Mouse (Mus musculus) CH12.LX (cell line): ENCODE results near the gene Tssk2. TPM values are rescaled to one million over a fixed set of nuclear protein-coding genes. Genes with fewer than 3 reads are reported as not detected.

Source experiments
- DNase-seq: peaks from one replicate; pipeline ENCODE4 v3.0.0-alpha.2; 2013; ENCODE audit errors: extremely low read depth
- H3K27ac ChIP-seq: 2 replicates; pipeline ENCODE4 v1.5.1; 2012; ENCODE audit warnings: low read depth, mild to moderate bottlenecking, control low read depth, moderate library complexity; ENCODE audit not compliant: insufficient read depth
- H3K27me3 ChIP-seq: replicated peaks from 2 replicates; pipeline ENCODE3; 2012; ENCODE audit warnings: inconsistent platforms
- H3K36me3 ChIP-seq, 2 experiments: replicated peaks in 1 of 2; 2 replicates each; pipeline versions ENCODE3 to v1.6.1; 2012; ENCODE audit warnings: inconsistent platforms in 1 of 2, low read length in 1 of 2, mild to moderate bottlenecking in 1 of 2, mixed read lengths in 1 of 2, moderate library complexity in 1 of 2; ENCODE audit not compliant: control insufficient read depth in 1 of 2, insufficient read depth in 1 of 2
- H3K4me1 ChIP-seq, 2 experiments: 2 replicates each; pipeline ENCODE4 v1.6.1; 2012; ENCODE audit warnings: inconsistent platforms in 1 of 2, moderate library complexity in 1 of 2; ENCODE audit not compliant: insufficient read depth in 2 of 2, control insufficient read depth in 1 of 2
- H3K4me2 ChIP-seq: 2 replicates; pipeline ENCODE4 v1.6.1; 2012; ENCODE audit warnings: low read depth, mild to moderate bottlenecking, control low read depth; ENCODE audit not compliant: poor library complexity, insufficient read depth, severe bottlenecking
- H3K4me3 ChIP-seq, 3 experiments: fragments of 150-350 bp in 1 of 3; sonication (generic) in 1 of 3; replicated peaks in 1 of 3; 2 replicates each; pipeline versions ENCODE3 to v1.5.1; 2011 to 2012; ENCODE audit warnings: low read depth in 2 of 3, low read length in 2 of 3, mild to moderate bottlenecking in 2 of 3, moderate library complexity in 2 of 3, control low read depth in 1 of 3, improper control_type of control experiment in 1 of 3, inconsistent platforms in 1 of 3, mixed read lengths in 1 of 3; ENCODE audit not compliant: poor library complexity in 1 of 3
- H3K79me2 ChIP-seq: replicated peaks from 2 replicates; pipeline ENCODE4 v1.6.1; 2012; ENCODE audit warnings: mild to moderate bottlenecking, moderate library complexity; ENCODE audit not compliant: control insufficient read depth, poor library complexity, insufficient read depth, severe bottlenecking; ENCODE audit errors: extremely low read depth
- H3K9ac ChIP-seq: 2 replicates; pipeline ENCODE4 v1.6.1; 2012; ENCODE audit warnings: low read depth, mild to moderate bottlenecking, control low read depth, moderate library complexity; ENCODE audit not compliant: insufficient read depth
- H3K9me3 ChIP-seq: replicated peaks from 2 replicates; pipeline ENCODE3; 2012; ENCODE audit warnings: low read length, inconsistent platforms, mixed read lengths
- BHLHE40 ChIP-seq: IDR thresholded peaks from 2 replicates; pipeline ENCODE4 v1.6.1; 2011; ENCODE audit warnings: mild to moderate bottlenecking, low read depth, low read length, improper control_type of control experiment
- CHD1 ChIP-seq: IDR thresholded peaks from 2 replicates; pipeline ENCODE4 v1.6.1; 2012; ENCODE audit warnings: low read depth, low read length, improper control_type of control experiment, inconsistent platforms
- CHD2 ChIP-seq: IDR thresholded peaks from 2 replicates; pipeline ENCODE4 v1.6.1; 2011; ENCODE audit warnings: low read length, improper control_type of control experiment
- ELF1 ChIP-seq: IDR thresholded peaks from 2 replicates; pipeline ENCODE4 v1.6.1; 2014; ENCODE audit warnings: low read depth, mild to moderate bottlenecking, inconsistent platforms, low read length, improper control_type of control experiment
- EP300 ChIP-seq: IDR thresholded peaks from 2 replicates; pipeline ENCODE4 v1.6.1; 2011; ENCODE audit warnings: low read length, improper control_type of control experiment
- IRF4 ChIP-seq: IDR thresholded peaks from 2 replicates; pipeline ENCODE4 v1.6.1; 2014; ENCODE audit warnings: low read depth, mild to moderate bottlenecking, inconsistent platforms, low read length, improper control_type of control experiment
- JUND ChIP-seq: conservative IDR thresholded peaks from 2 replicates; pipeline ENCODE4 v1.6.1; 2011; ENCODE audit warnings: low read depth, low read length, improper control_type of control experiment
- KAT2A ChIP-seq: IDR thresholded peaks from 2 replicates; pipeline ENCODE4 v1.6.1; 2012; ENCODE audit warnings: low read length, improper control_type of control experiment, inconsistent platforms; ENCODE audit not compliant: insufficient replicate concordance
- MAFK ChIP-seq: IDR thresholded peaks from 2 replicates; pipeline ENCODE4 v1.6.1; 2011; ENCODE audit warnings: low read length, improper control_type of control experiment; ENCODE audit not compliant: insufficient replicate concordance
- MAX ChIP-seq: IDR thresholded peaks from 2 replicates; pipeline ENCODE4 v1.6.1; 2011; ENCODE audit warnings: low read length, improper control_type of control experiment
- MEF2A ChIP-seq: IDR thresholded peaks from 2 replicates; pipeline ENCODE4 v1.6.1; 2014; ENCODE audit warnings: low read depth, mild to moderate bottlenecking, inconsistent platforms, low read length, improper control_type of control experiment, borderline replicate concordance
- MYC ChIP-seq: IDR thresholded peaks from 2 replicates; pipeline ENCODE4 v1.6.1; 2011; ENCODE audit warnings: low read depth, mild to moderate bottlenecking, improper control_type of control experiment, low read length
- PAX5 ChIP-seq: IDR thresholded peaks from 2 replicates; pipeline ENCODE4 v1.6.1; 2012; ENCODE audit warnings: low read length, inconsistent platforms, mixed read lengths
- POLR2A ChIP-seq: IDR thresholded peaks from 2 replicates; pipeline ENCODE4 v1.6.1; 2011; ENCODE audit warnings: low read depth, mild to moderate bottlenecking, improper control_type of control experiment, low read length
- POLR2AphosphoS2 ChIP-seq: IDR thresholded peaks from 2 replicates; pipeline ENCODE4 v1.6.1; 2011; ENCODE audit warnings: low read depth, low read length, improper control_type of control experiment
- RAD21 ChIP-seq: IDR thresholded peaks from 2 replicates; pipeline ENCODE4 v1.6.1; 2011; ENCODE audit warnings: low read depth, mild to moderate bottlenecking, low read length, improper control_type of control experiment, moderate library complexity
- SIN3A ChIP-seq: IDR thresholded peaks from 2 replicates; pipeline ENCODE4 v1.6.1; 2012; ENCODE audit warnings: low read length, improper control_type of control experiment, inconsistent platforms
- SMC3 ChIP-seq: IDR thresholded peaks from 2 replicates; pipeline ENCODE4 v1.6.1; 2011; ENCODE audit warnings: low read depth, low read length, improper control_type of control experiment
- TBP ChIP-seq: conservative IDR thresholded peaks from 2 replicates; pipeline ENCODE4 v1.6.1; 2011; ENCODE audit warnings: low read depth, low read length, improper control_type of control experiment
- TCF12 ChIP-seq: IDR thresholded peaks from 2 replicates; pipeline ENCODE4 v1.6.1; 2014; ENCODE audit warnings: low read depth, mild to moderate bottlenecking, inconsistent platforms, low read length, improper control_type of control experiment
- UBTF ChIP-seq: IDR thresholded peaks from 2 replicates; pipeline ENCODE4 v1.6.1; 2012; ENCODE audit warnings: low read depth, mild to moderate bottlenecking, inconsistent platforms, low read length, improper control_type of control experiment, moderate library complexity
- dilution Hi-C: fragments of 300-500 bp; cut with MboI; formaldehyde crosslinking; loops from 2 replicates; pipeline ENCODE4 v1.14.3; 2020; ENCODE audit warnings: low sequenced_read_pairs; ENCODE audit not compliant: extremely low pct_unique_long_range_greater_than_20kb, extremely low pct_ligation_motif_present
- in situ Hi-C: fragments of 300-500 bp; cut with MboI; formaldehyde crosslinking; loops from 3 replicates; pipeline ENCODE4 v1.14.3; 2019; ENCODE audit warnings: low sequenced_read_pairs, low pct_ligation_motif_present, low pct_unique_long_range_greater_than_20kb, mixed read lengths
- polyA plus RNA-seq: library from polyadenylated mRNA; unstranded; fragments of >175 nt; gene quantifications from 2 replicates; pipeline ENCODE4 v1.2.1, GENCODE M21; 2012; ENCODE audit warnings: low read depth; ENCODE audit not compliant: insufficient read length
- total RNA-seq, 2 experiments: library from RNA; depleted of rRNA; stranded (reverse); fragments of 300-350 nt in 1 of 2; fragments of >200 nt in 1 of 2; gene quantifications; 2 replicates each; pipeline ENCODE4 v1.2.3; 2012 to 2014

Tssk2 gene
- total and polyA plus RNA-seq, 3 experiments, result 0.21 TPM; not detected in 2

DNA sequence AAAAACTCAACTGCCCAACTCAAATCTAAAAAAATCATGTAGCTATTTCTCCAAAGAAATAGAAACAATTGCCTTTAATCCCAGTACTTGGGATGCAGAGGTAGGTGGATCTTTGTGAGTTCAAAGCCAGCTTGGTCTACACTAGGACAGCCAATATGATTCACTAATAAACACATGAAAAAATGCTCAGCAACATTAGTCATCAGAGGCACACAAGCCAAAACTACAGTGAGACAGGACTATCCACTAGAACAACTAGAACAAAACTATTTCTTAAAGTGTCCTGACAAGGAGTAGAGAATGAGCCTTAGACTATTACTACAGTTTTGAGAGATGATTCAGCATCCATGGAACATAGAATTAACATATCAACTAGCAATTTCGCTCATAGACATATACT, 22.3 kb upstream of the Tssk2 start:
- H3K36me3 ChIP-seq, result peaks cover 22 to 80% of the 10 kb centered on the region in 2 experiments
- peaks cover 32% of the 10 kb centered on the region for H3K79me2 ChIP-seq
- peaks cover 0 to 3% of the 10 kb centered on the region in 2 experiments; a peak in 1 of 4 replicates for H3K4me1 ChIP-seq
- H3K9ac ChIP-seq, result no peak overlapping the region
- in situ Hi-C loops (no loop called here), dilution Hi-C loops (no loop called here)
- no peak overlapping the region for H3K4me3 ChIP-seq
- peaks cover 11% of the 10 kb centered on the region for H3K9me3 ChIP-seq
- TF ChIP-seq IRF4, result no peak
- no peak for TF ChIP-seq TBP
- TF ChIP-seq POLR2A, result no peak
- no peak for TF ChIP-seq CHD2
- TF ChIP-seq POLR2AphosphoS2, result no peak
- no peak for TF ChIP-seq MAFK
- no peak for TF ChIP-seq MAX
- TF ChIP-seq UBTF, result no peak
- no peak for TF ChIP-seq CHD1
- TF ChIP-seq SMC3, result no peak
- TF ChIP-seq BHLHE40, result no peak
- TF ChIP-seq MEF2A, result no peak
- no peak for TF ChIP-seq MYC
- TF ChIP-seq ELF1, result no peak
- no peak for DNase-seq
- H3K27ac ChIP-seq, result no peak overlapping the region
- no peak overlapping the region for H3K4me2 ChIP-seq
- H3K27me3 ChIP-seq, result no peaks in the 10 kb centered on the region

- peaks cover 20 to 81% of the 10 kb centered on the region in 2 experiments for H3K36me3 ChIP-seq
- no peak overlapping the region for H3K4me2 ChIP-seq
- peaks cover 11% of the 10 kb centered on the region for H3K9me3 ChIP-seq
- H3K4me1 ChIP-seq, result peaks cover 7 to 17% of the 10 kb centered on the region in 2 experiments
- H3K4me3 ChIP-seq, result no peak overlapping the region
- peaks cover 44% of the 10 kb centered on the region for H3K79me2 ChIP-seq
- no peak for DNase-seq
- dilution Hi-C loops, result no loop called here
- H3K27ac ChIP-seq, result no peak overlapping the region
- no peaks in the 10 kb centered on the region for H3K27me3 ChIP-seq
- no peak overlapping the region for H3K9ac ChIP-seq
- in situ Hi-C loops, result no loop called here
- no peak for TF ChIP-seq TCF12
- TF ChIP-seq JUND, result no peak
- TF ChIP-seq MYC, result no peak
- no peak for TF ChIP-seq RAD21
- no peak for TF ChIP-seq POLR2A
- no peak for TF ChIP-seq KAT2A
- TF ChIP-seq MAFK, result no peak
- no peak for TF ChIP-seq EP300
- no peak for TF ChIP-seq MEF2A
- TF ChIP-seq UBTF, result no peak
- TF ChIP-seq SIN3A, result no peak
- TF ChIP-seq PAX5, result no peak
Measured at GRCm38 (mm10) chr16:17879571-17879970, 18.9 kb upstream of the Tssk2 start.
